In genomic region chr7:35753319-35754032, GRCm38 (mm10) we compare ENCODE assay signal across 8 mouse cellular contexts. TPM values are rescaled to one million over a fixed set of nuclear protein-coding genes. Genes with fewer than 3 reads are reported as not detected.
DNase-seq lines count a peak whose midpoint lies in the region; ATAC-seq lines count a peak whose summit lies in the region.

No protein-coding gene starts in this region.

- H3K27ac ChIP-seq in hindbrain, embryonic 11.5 days (ENCODE audit: low read depth, low read length), result no peak overlapping the region
- H3K27ac ChIP-seq in liver, embryonic 15.5 days (replicated peaks), result peak overlapping the region; percentile 38; the same call in 1 of the 2 replicates
- H3K27ac ChIP-seq in stomach, embryonic 16.5 days (ENCODE audit: low read length), result no peak overlapping the region; the same call in 1 of the 2 replicates

- peak; percentile 46 to 52 for DNase-seq in frontal cortex, postnatal 36 days (ENCODE audit: low spot score in 2 of 2)
- no peak for DNase-seq in frontal cortex, postnatal 10 days (ENCODE audit: low spot score in 2 of 2)
- peak; percentile 10 to 11 for DNase-seq in thymus, postnatal 10 days (ENCODE audit: low spot score in 2 of 2)
- DNase-seq in thymus, postnatal 0 days (ENCODE audit: low spot score), result no peak
- DNase-seq in hindbrain, embryonic 11.5 days (ENCODE audit: low spot score), result no peak
- DNase-seq in cerebellum, adult 11-12 months, result no peak

- H3K4me1 ChIP-seq in hindbrain, embryonic 11.5 days (replicated peaks; ENCODE audit: control insufficient read depth, insufficient read depth, low read length), result 0 out of 2 replicates have a peak, but pooled peaks cover 4% of the 10 kb centered on the region
- peaks cover 18% of the 10 kb centered on the region for H3K4me1 ChIP-seq in liver, embryonic 15.5 days (replicated peaks)
- peaks cover 8% of the 10 kb centered on the region for H3K4me1 ChIP-seq in stomach, embryonic 16.5 days (ENCODE audit: control insufficient read depth, insufficient read depth, low read length)

- no peaks in the 10 kb centered on the region for H3K36me3 ChIP-seq in hindbrain, embryonic 11.5 days (ENCODE audit: control insufficient read depth, insufficient read depth, low read length)
- 0 out of 2 replicates have a peak, but pooled peaks cover 3% of the 10 kb centered on the region for H3K36me3 ChIP-seq in liver, embryonic 15.5 days (replicated peaks)
- H3K36me3 ChIP-seq in stomach, embryonic 16.5 days (ENCODE audit: control insufficient read depth, insufficient read depth, low read length), result peaks cover 3% of the 10 kb centered on the region; the same call in 1 of the 2 replicates

- no peaks in the 10 kb centered on the region for H3K27me3 ChIP-seq in hindbrain, embryonic 11.5 days (ENCODE audit: control insufficient read depth, insufficient read depth, low read length)
- no peaks in the 10 kb centered on the region for H3K27me3 ChIP-seq in liver, embryonic 15.5 days
- H3K27me3 ChIP-seq in stomach, embryonic 16.5 days (ENCODE audit: control insufficient read depth, insufficient read depth, low read length), result no peaks in the 10 kb centered on the region

- peak overlapping the region; percentile 93 for H3K4me2 ChIP-seq in hindbrain, embryonic 11.5 days (replicated peaks; ENCODE audit: low read depth, low read length)
- H3K4me2 ChIP-seq in liver, embryonic 15.5 days, result peak overlapping the region; percentile 97
- H3K4me2 ChIP-seq in stomach, embryonic 16.5 days (ENCODE audit: low read depth, low read length), result peak overlapping the region; percentile 97

- H3K9ac ChIP-seq in hindbrain, embryonic 11.5 days (ENCODE audit: low read depth, low read length), result peak overlapping the region; percentile 75
- peak overlapping the region; percentile 61 for H3K9ac ChIP-seq in liver, embryonic 15.5 days
- H3K9ac ChIP-seq in stomach, embryonic 16.5 days (ENCODE audit: low read length), result peak overlapping the region; percentile 76

- H3K4me3 ChIP-seq in hindbrain, embryonic 11.5 days (ENCODE audit: low read depth, low read length), result peak overlapping the region; percentile 84
- H3K4me3 ChIP-seq in liver, embryonic 15.5 days (replicated peaks), result peak overlapping the region; percentile 72
- H3K4me3 ChIP-seq in stomach, embryonic 16.5 days (replicated peaks; ENCODE audit: low read length), result peak overlapping the region; percentile 66

- ATAC-seq in hindbrain, embryonic 11.5 days (ENCODE audit: low FRiP score), result peak; percentile 45
- no peak for ATAC-seq in liver, embryonic 15.5 days (ENCODE audit: insufficient read depth)
- ATAC-seq in stomach, embryonic 16.5 days (ENCODE audit: insufficient read depth, low FRiP score), result peak; percentile 22; the same call in 1 of the 2 replicates

- WGBS in hindbrain, embryonic 11.5 days, result 5% methylated on average over 15 of the region's 15 CpGs
- 5% methylated on average over 15 of the region's 15 CpGs for WGBS in liver, embryonic 15.5 days (ENCODE audit: insufficient replicate concordance)
- WGBS in stomach, embryonic 16.5 days, result 4% methylated on average over 15 of the region's 15 CpGs

- no peaks in the 10 kb centered on the region for H3K9me3 ChIP-seq in hindbrain, embryonic 11.5 days (ENCODE audit: control insufficient read depth, low read length)
- no peaks in the 10 kb centered on the region for H3K9me3 ChIP-seq in liver, embryonic 15.5 days (replicated peaks)
- H3K9me3 ChIP-seq in stomach, embryonic 16.5 days (replicated peaks; ENCODE audit: control insufficient read depth, low read length), result no peaks in the 10 kb centered on the region

RNA-seq across cellular contexts. Expression of gene Dpy19l3, which starts 0.8 kb away (rescaled TPM):
- 36.4 and 46.3 TPM in 2 replicates for polyA plus RNA-seq in thymus, postnatal 0 days (2015; fragmentation: Nextera tagmentation; extraction: Ambion mirVana)
- 29.4 and 33.5 TPM in 2 replicates for polyA plus RNA-seq in hindbrain, embryonic 11.5 days (2014; fragmentation: Nextera tagmentation; extraction: Ambion mirVana)
- 6.5 and 8.0 TPM in 2 replicates for polyA plus RNA-seq in liver, embryonic 15.5 days (2015; fragmentation: Nextera tagmentation; extraction: Ambion mirVana)
- 18.0 and 21.1 TPM in 2 replicates for polyA plus RNA-seq in stomach, embryonic 16.5 days (2015; fragmentation: Nextera tagmentation; extraction: Ambion mirVana)

RNA-seq across cellular contexts. Expression of gene Zfp507, which starts 49.3 kb away (rescaled TPM):
- polyA plus RNA-seq in thymus, postnatal 0 days (2015; fragmentation: Nextera tagmentation; extraction: Ambion mirVana), result 11.5 and 11.6 TPM in 2 replicates
- polyA plus RNA-seq in hindbrain, embryonic 11.5 days (2014; fragmentation: Nextera tagmentation; extraction: Ambion mirVana), result 16.2 and 21.4 TPM in 2 replicates
- 4.3 and 5.1 TPM in 2 replicates for polyA plus RNA-seq in liver, embryonic 15.5 days (2015; fragmentation: Nextera tagmentation; extraction: Ambion mirVana)
- 12.5 and 13.3 TPM in 2 replicates for polyA plus RNA-seq in stomach, embryonic 16.5 days (2015; fragmentation: Nextera tagmentation; extraction: Ambion mirVana)

Comparison
In these comparisons a context has a peak if more than half of its experiments do, and no peak if none do; other contexts are left out.
1. DNase-seq: peak in frontal cortex, postnatal 36 days (2 of 2) and thymus, postnatal 10 days (2 of 2); none in frontal cortex, postnatal 10 days (0 of 2), thymus, postnatal 0 days (single experiment), hindbrain, embryonic 11.5 days (single experiment) and cerebellum, adult 11-12 months (single experiment).
2. Peak in every context shown above with its lines, with median percentiles within 50 percentile points of each other: H3K4me2 ChIP-seq, H3K4me3 ChIP-seq and H3K9ac ChIP-seq.